Mouse (Mus musculus): ENCODE measurements around the gene Frs3.

Gene Frs3

DNA sequence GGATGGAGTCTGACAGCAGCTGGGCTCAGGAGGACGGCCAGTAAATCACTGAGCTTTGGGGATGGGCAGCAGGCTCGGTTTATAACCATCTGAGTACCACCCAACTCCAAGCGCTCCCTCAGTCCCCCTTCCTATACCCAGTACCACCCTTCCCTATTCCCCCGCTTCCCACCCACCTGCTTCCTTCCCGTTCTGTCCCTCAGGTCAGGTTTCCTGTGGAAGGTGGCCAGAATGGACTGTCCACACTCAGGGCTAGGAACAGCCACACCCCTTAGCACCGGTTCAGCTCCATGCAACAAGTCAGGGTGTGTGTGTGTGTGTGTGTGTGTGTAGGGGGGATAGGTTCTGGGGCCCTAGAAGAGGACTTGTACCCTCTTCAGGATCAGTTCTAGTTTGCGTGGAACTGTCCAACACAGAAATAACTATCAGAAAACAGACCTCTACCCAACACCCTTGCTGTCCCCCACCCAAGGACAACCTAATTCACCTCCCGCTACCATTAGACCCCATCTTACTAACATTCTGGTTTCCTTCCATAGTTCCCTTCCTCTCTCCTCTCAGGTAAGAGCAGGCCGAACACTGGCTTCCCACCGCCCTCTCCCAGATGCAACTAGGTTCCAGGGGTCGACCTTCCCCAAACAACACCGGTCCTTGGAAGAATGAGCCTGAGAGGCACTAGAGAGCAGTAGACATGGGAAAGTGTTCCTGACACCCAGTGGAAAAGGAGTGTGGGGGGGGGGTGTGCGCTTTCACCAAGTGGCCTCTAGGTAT lies 5.0 kb downstream of the Frs3 start:
- no peak for DNase-seq

DNA sequence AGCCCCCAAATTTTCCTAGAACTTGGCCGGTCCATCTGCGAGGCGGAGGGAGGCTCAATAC lies 5.4 kb downstream of the Frs3 start, which contains the start of gene Gm21981:
Gm21981 (minus strand) TSS at position 14 of the 61 bp plus-strand sequence.
- no peak for DNase-seq

DNA sequence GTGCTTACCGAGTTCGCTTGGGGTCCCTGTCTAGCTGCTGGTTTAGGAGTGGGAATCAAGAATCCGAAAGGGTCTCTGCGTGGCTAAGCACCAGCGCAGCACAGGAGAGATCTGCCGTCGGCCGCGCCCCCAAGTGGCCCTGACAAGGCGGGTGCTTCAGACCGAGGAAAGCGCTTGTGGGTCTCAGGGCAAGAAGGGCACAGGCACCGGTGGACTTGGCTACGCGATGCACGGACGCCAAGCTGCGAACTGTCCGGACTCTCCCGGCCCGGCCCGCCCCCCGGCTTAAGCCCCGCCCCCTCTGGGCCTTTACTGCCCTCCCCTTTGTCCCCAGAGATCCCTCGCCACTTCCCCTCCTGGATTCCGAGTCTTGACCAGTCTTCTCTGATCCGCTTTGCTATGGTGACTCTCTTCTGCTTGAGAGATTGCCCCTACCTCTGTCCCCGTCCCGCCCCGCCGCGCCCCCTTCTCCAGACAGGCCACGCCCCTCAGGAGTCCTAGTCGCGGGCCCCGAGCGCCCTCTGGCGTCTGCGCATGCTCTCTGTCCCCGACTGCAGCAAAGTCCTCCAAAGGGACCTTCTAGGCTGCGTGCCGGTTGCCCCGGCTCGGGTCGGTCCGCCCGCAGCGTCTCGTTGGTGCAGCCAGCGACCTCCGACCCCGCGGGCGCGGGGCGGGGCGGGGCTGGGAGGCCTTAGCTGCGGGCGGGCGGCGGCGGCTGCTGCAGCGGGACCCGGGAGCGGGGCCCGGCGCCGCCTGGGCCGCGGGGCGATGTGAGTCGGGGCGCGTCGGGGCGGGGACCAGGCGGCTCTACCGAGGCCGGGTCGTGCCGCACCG lies 5.9 kb downstream of the Frs3 start, which contains the start of gene Prickle4:
Prickle4 (minus strand) TSS at position 234 of the 834 bp plus-strand sequence.
- DNase-seq, result peak; percentile 98 to 99

DNA sequence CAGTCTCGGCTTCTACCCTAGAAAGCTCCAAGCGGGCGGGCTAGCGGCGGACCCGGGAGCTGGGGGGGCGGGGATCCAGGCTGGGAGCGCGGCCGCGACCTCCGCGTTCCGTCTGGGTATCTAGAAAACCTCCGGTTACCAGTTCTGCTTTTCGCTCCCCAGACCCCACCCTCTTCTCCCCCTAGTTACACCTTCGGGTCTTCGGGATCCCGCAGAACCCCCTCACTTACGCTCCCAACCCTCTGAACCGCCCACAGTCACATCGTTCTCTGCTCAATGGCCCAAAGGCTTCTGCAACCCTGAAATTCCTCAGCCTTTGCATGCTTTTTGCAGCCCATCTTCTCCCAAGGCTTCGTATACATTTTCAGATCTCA lies 6.5 kb downstream of the Frs3 start:
- no peak for DNase-seq

DNA sequence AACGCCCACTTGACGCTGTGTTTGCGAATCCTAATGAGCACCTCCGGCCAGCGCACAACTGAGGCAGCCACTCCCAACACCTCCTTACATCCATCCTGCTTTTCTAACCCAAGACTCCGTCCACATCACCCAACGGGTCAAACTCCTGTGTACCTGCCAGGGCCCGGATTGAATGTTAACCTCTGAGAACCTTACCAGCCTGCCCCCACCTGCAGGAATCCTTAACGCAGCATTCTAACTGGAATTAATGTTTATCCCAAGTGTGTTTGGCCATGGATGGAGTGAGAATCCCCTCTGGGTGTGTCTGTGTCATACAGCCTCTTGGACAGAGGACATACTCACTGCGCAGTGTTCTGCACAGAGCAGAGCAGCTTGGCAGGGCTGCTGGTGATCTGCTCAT lies 9.3 kb downstream of the Frs3 start:
- no peak for DNase-seq

DNA sequence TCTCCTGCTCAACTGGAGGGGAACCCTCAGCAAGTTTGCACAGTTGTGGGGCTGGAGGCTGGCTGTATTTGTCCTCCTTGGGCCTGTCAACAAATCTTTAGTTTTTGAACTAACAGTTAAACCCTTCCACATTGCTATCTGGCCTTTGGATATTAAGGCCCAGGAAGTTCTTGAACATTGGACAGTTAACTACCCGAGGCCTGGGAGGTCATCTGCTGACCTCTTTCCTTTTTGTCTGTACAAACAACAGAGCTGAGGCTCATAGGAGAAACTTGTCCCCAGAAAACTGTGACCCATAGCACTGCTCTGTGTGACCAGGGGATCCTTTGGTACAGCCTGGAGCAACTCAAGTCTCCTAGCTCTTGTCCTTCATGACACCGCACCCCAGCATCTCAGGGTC lies 10.2 kb downstream of the Frs3 start:
- DNase-seq, result no peak

DNA sequence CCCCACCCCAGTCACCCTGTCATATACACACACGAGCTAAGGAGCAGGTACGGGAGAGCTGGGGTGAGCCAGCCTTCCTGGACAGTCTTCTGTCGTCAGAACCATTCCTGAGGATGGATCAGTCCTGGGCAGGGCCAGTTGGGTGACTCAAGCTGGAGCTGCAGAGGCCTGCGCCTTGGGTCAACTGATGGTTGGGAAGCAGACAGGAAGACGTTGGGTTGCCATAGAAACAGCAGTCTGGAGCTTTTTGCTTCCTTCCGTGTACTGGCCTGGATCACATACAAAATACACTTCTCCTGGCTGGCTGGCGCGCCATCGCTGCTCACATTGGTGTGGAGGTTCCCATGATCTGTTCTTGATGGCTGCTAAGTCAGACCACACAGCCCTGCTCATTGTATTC lies 13.0 kb downstream of the Frs3 start:
- no peak for DNase-seq

DNA sequence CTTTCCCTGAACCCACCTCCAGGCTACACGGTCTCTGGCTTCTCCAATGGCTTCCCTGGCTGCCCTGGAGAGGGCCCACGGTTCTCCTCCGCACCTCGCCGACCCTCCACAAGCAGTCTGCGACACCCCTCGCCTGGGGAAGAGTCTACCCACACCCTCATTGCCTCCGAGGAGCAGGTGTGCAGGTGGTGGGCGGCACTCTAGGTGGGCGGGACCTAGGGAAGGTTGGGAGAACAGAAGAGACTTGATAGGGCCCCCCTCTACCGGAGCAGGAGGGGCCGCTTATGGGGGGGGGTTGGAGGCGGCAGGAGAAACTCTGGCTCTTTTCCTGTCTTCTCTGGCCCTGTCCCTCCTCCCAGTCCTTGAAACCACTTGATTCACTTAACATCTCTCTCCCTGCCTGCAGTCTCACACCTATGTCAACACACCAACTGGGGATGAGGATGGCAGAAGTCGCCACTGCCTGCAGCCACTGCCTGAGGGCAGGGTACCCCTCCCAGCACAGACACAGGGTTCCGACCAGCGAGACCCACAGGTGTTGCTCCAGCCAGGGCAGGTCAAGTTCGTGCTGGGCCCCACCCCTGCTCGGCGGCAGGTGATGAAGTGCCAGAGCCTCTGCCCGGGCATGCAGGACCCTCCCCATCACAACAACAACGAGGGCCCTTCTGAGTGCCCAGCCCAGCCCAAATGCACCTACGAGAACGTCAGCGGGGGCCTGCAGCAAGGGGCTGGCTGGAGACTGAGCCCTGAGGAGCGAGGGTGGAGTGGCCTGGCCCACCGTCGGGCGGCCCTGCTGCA lies 13.9 kb downstream of the Frs3 start:
- no peak for DNase-seq

DNA sequence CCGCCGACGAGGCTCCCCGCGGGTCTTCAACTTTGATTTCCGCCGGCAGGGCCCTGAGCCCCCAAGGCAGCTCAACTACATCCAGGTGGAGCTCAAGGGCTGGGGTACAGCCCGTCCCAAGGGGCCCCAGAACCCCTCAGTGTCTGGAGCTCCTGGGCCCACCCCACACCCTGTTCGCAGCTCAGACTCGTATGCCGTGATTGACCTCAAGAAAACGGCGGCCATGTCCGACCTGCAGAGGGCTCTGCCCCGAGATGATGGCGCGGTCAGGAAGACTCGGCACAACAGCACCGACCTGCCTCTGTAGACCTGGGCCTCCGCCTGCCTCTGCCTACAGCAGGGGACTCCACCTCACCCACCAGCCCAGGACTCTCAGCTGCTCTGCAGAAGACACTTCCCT lies 14.7 kb downstream of the Frs3 start:
- DNase-seq, result no peak

DNA sequence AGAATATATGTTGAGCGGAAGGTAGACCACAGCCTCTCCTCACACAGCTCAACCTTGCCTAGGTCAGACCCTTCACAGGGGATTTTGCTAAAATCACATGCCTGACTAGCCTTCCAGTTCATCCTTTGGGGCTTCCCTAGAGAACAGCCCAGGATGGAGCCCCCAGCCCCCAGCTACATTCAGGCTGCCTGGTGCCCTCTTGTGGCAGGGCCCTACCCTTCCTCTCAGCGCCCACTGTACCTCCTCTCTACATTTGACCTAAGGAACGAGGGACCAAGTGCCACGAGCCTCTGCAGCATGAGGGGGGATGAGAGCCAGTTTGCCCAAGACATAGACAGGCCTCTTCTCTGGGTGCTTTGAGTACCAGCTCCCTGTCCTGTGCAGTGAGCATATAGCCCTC lies 15.9 kb downstream of the Frs3 start:
- no peak for DNase-seq

DNA sequence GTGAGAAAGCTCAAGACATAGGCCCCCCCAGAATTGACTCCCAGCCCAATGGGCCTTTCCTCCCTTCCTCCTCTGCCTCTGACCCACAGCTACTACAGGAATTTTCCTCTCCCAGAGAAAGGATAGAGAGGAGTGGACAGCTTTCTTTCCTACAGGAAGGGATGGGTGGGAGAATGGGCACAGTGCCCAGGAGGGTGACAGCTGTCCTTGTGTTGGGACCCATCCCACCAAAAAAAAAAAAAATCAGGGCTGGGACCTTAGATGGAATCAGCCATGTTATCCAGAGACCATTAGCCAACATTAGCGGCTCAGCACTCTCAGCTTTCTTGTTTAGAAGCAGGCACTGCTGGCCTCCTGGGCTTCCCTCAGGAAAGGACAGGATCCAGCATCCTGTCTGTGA lies 17.4 kb downstream of the Frs3 start:
- no peak for DNase-seq

DNA sequence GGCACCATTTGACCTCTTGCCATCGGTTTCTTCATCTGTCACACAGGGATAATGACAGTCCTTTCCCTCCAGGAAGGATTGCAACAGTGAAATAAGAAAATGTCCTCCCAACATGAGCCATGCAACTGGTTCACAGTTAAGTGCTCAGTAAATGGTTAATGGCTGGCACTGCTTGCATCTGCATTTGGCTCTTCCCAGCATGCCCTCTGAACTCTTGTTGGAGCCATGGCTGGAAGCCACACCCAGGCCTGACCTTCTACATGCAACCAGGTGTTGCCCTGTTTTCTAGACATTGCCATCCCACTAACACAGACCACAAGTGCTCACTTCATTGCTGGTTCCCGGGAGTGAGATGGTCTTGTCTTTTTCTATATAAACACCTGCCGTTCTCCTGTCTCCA lies 19.1 kb downstream of the Frs3 start:
- no peak for DNase-seq

DNA sequence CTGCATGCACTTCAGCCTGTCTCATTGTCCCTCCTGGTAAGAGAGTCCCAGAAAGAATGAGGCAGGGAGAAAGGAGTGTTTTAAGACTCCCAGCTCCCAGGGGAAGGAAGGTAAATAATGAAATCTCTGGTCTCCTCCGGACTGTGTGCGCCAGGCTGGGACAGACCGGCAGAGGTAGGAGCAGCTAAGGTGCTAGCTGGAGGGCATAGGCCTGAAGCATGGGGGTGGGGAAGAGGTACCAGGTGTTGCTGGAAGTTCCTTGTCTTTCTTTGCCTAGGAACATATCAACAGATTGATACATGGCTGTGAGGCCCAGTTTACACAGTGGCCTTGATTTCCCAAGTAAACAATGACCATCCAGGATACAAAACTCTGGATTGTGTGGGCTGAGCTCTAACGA lies 20.1 kb downstream of the Frs3 start:
- DNase-seq, result no peak

DNA sequence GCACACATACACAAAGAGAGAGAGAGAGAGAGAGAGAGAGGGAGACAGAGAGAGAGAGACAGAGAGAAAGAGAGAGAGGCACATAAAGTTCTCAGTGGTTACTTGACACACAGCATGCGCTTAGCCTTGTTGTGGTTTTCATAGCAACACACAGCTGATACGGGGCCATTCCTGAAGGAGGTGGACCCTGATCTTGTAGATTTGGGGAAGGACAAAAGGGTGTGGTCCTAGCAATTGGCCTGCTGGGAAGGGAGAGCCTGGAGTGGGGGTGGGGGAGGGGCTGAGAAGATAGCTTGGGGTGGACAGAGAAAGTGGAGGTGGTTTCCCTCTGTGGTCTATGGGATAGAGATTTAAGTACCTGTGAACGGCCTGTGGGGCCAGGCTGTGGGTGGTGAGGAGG lies 21.2 kb downstream of the Frs3 start:
- no peak for DNase-seq

DNA sequence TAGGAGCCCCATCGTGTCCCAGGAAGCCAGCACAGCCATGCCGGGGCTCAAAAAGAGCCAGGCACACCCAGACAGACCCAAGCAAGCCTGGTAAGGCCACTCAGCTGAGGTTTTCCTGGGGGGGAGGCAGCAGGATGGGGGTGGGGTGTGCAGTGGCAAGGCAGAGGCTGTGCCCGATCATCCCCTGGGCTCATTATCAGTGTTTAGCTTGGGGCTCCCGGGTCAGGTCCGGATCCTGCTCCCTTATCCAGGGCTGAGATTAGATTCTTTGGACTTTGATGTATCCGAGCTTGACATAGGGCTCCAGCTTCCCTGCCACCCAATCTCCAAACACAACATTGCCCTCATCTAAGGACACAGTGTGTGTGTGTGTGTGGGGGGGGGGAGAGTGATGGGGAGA lies 23.1 kb downstream of the Frs3 start:
- DNase-seq, result no peak

DNA sequence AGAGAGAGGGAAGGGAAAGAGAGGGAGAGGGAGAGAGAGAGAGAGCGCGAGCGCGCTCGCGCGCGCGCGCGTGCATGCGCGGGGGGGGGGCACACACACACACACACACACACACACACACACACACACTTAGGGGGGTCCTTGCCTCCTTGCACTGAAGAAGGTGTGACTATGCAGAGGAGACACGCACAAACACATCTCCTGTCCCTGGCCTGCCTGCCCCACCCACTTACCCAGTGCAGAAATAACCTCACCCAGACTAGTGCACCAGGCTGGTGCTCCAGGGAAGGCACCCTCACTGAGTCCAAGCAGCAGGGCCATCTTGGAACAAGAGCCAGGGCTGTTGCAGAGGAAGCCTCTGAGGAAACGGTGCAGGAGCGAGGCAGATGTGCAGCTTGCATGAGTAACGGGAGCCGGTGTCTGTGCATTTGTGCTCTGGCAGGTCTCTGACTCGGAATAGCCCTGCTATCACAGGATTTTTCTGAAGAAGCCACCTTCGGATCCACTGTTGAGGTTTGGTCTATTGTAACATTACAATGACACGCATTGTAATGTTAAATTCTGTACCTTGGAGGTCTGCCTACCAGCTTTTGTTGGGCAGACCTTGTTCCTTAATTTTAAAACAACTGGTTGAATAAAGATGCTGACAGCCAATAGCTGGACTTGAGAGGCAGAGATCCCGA lies 24.2 kb downstream of the Frs3 start:
- no peak for DNase-seq

DNA sequence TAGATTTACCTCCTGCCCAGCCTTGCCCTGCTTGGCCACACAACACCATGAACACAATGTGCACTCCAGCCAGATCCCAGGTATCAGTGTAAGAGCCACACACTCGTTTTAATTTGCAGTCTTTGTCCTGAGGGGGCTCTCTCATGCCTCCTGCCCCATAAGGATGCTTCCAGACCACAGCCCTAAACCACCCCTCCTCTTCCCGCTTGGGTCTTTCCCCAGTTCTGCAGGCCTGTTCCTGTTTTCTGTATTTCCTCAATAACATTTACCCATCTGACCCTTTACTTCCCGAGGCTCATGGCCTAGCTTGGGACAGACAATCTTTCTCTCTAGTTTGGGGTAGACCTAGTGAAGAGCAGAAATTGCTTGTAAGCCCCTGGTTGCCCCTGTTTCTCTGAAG lies 26.2 kb downstream of the Frs3 start:
- no peak for DNase-seq

DNA sequence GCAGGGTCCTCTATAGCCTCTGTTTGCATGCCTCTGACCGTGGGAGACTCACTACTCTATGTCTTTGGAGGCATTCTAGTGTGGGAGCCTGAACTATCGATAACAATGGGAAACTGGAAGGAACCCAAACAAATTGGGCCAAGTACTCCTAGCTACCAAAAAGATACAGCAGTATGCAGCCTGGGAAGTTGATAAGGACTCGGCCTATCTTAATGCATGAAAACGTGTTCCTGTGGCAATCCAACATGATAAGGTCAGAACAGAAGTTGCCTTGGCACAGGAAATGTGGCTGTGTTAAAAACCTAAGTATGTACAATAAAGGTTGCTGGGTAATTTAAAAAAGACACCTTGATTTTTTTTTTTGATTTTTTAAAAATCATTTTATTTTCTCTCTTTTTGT lies 32.4 kb downstream of the Frs3 start:
- no peak for DNase-seq

DNA sequence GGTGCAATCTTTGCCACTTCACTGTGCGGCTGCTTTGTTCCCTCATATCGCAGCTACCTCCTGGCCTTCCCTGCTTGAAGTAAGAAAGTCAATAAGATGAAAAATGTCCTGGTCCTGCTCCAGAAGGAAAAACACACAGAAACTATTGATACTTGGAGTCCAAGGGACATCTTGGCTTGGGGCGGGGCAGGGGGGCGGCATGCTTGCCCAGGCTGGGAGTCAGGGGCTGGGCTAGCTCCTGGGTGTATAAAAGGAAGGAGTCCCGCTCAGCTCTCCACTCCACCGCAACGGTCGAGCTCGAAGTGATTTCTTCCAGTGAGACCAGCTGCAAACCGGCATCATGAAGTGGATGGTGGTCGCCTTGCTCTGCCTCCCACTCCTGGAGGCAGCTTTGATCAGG lies 37.7 kb downstream of the Frs3 start, which contains the start of gene Pgc:
Pgc (plus strand) TSS at position 277 of the 400 bp plus-strand sequence.
- no peak for DNase-seq

DNA sequence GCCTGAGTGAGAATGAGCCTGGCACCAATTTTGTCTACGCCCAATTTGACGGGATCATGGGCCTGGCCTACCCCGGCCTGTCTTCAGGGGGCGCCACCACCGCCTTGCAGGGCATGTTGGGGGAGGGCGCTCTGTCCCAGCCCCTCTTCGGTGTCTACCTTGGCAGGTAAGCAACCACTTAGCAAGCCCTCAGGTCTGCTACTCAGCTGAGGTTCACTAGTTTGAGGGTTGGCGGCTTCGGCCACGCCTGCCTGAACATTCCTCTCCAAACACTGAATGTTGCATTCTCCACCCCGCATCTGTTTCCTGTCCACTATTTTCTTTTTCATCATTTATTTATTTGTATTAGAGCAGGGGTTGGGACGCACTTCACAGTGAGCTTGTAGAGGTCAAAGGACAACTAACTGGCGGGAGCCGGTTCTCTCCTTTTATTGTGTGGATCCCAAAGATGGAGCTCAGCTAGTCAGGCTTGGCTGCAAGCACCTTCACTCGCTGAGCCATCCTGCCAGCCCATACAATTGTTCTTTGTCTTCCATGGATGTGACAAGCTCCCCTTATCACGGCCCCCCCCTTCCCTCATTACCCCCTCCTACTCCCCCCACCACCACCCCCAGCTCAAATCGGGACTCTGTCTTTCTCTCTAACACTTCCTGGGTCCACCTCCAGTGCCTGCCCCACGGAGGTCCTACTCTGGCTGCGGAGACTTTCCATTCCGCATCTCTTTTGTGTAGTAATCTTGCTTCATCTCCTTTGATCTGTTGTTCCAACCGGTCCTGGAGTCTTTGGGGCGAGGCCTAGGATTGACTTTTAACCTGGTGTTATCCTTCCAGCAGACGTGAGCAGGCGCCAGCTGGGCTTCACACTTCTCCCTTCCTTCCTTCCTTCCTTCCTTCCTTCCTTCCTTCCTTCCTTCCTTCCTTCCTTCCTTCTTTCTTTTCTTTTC lies 42.1 kb downstream of the Frs3 start:
- no peak for DNase-seq

DNA sequence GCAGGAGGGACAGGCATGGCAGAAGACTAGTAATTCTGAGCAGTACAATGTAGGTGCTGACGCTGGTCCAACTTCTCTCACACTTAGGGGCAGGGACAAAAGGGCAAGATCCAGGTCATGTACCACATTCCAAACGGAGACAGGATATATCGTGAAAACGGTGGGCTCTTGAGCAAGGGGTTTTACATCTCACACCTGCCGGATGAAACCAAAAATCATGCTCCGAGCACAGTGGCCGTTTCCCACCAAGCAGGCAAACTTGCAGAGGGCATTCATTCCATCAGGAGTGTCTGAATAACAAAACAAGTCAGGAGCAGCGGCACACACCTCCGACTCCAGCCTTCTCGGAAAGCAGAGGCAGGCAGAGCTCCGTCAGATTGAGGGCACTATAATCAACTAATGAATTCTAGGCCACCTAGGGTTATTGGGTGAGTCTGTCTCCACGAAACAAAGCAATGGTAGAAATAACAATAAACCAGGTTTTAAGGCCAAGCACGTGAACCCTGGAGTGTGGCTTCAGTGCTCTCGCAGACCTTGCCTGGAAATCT lies 46.8 kb downstream of the Frs3 start:
- DNase-seq, result no peak

DNA sequence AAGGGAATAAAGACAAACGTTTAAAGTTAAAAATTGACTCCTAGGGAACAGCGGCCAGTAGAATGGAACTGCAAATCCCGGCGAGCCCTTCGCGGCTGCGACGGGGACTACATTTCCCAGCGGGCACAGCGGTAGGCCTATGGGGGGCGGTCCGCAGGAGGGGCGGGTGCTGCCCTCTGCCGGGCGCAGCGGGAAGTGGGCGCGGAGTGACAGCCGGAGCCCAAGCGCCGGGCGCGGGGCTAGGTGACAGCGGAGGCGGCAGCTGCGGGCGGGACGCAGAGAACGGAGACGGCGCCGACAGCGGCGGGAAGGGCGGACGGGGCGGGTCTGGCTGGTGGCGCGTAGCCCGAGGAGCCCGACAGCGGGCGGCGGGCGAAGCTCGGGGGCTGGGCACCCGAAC lies 48.0 kb downstream of the Frs3 start, which contains the start of gene Tfeb:
Tfeb (plus strand) TSS at position 175 of the 400 bp plus-strand sequence.
- DNase-seq, result peak; percentile 97 to 99

All from cerebellum, adult 18-20 months (tissue).